Mouse (Mus musculus) heart, adult 8-10 months (tissue): ENCODE data around the gene Rasal1. TPM values are rescaled to one million over a fixed set of nuclear protein-coding genes. Genes with fewer than 3 reads are reported as not detected.

Experiments used
- DNase-seq: peaks from one replicate; pipeline ENCODE4 v3.0.0; 2022; ENCODE audit warnings: low spot score
- total RNA-seq, 4 experiments: library from RNA; stranded (reverse); gene quantifications; 2 replicates each; pipeline ENCODE4 v1.2.4; 2022

Gene Rasal1
- total RNA-seq, 4 experiments from 2014 or later, result 0.44 to 0.79 (median 0.46) TPM; not detected in 1

- DNase-seq, result no peak
Observed at GRCm38 (mm10) chr5:120653873-120654272, 5.3 kb downstream of the Rasal1 start.

DNA sequence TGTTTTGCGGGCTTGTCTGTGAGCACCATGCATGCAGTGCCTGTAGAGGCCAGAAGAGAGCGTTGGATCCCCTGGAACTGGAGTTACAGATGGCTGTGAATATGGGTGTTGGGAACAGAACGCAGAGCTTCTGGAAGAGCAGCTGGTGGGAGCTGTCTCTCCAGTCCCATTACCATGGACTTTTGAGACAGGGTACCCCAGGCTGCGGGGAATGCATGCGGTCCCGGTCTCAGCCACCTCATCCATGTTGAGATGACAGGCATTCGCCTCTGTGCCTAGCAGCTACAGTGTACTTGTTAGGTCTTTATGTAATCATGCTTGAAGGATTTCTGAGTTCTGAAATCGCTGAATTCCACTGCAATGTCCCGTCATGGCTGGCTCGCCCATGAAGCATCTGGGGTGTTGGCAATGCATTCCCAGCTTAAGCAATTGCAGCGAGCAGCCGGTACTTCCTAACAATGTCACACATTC is 7.7 kb downstream of the Rasal1 start:
- DNase-seq, result no peak

DNA sequence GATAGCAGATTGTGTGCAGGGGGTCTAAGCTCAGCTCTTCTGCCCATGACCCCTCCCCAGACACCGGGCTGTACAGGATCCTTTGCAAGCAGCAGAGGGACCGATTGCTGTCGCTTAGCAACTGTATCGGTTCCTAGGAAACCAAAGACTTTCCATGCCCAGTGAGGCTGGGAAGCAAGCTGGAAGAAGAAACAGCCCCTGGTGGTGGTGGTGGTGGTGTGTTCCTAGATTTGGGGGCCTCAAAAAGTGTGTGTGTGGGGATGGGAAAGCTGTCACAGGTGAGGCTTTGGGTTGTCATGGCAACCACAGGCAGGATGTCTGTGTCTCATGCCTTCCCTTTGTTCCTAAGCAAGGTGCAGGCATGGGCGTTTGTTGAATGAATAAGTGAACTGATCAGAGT is 12.2 kb downstream of the Rasal1 start:
- DNase-seq, result no peak

DNA sequence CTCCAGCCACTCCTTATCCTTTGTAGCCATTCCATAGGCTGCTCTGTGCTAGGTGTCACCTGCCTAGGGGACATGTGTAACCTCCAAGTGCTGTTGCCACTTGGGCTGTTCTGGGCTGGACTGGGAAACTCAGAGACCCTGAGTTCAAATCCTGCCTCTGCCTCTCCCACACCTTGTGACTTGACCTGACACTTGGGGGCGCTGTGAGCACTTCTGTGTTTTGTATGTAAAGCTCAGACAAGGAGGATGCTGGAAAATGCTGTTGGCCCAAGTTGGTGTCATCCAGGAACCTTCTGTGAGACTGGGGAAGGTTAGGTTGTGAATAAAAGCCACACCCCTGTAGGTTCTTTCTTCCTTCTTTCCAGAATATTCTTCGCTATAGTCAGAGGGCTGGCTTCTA is 16.3 kb downstream of the Rasal1 start:
- DNase-seq, result no peak

- no peak for DNase-seq
Observed at GRCm38 (mm10) chr5:120668761-120669160, 20.1 kb downstream of the Rasal1 start.

DNA sequence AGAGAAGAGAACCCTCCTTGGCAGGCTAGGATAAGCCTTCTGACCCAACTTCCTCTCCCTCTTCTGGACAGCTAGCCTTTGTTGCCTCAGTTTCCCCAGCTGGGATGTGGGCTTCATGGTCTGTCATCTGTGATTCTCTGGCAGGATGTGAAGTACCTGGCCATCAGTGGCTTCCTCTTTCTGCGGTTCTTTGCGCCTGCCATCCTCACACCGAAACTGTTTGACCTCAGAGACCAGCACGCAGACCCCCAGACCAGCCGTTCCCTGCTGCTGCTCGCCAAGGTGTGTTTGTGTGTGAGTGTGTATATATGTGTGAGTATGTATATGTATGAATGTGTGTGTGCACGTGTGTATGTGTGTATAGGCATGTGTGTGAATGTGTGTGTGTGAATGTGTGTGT is 21.5 kb downstream of the Rasal1 start:
- DNase-seq, result no peak

GRCm38 (mm10) chr5:120671865-120672264 is 23.3 kb downstream of the Rasal1 start:
- DNase-seq, result no peak

DNA sequence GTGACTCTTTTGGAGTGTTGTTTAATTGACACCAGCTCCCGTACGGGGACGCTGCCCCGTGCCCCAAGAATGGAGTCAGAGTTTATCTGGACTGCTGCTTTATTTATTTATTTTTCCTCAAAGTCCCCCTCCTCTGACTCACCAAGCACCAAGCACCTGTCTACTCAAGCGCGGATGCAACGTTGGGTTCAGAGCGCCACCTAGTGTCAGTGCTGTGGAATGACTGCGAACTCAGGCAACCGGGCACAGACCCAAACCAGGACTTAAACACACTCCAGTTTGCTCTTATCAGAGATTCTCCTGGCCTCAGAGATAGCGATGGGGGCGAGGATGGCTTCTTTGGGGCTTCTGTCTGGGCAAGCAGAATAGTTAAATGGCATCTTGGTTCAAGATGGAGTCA is 25.0 kb downstream of the Rasal1 start:
- DNase-seq, result peak; percentile 36

- DNase-seq, result no peak
Observed at GRCm38 (mm10) chr5:120674229-120675145, 25.9 kb downstream of the Rasal1 start.

DNA sequence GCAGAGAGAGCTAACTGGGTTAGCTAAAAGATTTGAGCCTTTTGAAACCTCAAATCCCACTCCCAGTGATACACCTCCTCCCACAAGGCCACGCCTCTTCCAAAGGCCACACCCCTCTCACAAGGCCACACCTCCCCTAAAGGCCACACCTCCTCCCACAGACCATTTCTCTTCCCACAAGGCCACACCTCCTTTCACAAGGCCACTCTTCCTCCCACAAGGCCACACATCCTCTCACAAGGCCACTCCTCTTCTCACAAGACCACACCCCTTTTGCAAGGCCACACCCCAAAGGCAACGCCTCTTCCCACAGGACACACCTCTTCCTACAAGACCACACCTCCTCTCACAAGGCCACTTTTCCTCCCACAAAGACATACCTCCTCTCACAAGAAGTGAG is 28.9 kb downstream of the Rasal1 start:
- DNase-seq, result no peak

- no peak for DNase-seq
Observed at GRCm38 (mm10) chr5:120679676-120680555, 31.3 kb downstream of the Rasal1 start.

DNA sequence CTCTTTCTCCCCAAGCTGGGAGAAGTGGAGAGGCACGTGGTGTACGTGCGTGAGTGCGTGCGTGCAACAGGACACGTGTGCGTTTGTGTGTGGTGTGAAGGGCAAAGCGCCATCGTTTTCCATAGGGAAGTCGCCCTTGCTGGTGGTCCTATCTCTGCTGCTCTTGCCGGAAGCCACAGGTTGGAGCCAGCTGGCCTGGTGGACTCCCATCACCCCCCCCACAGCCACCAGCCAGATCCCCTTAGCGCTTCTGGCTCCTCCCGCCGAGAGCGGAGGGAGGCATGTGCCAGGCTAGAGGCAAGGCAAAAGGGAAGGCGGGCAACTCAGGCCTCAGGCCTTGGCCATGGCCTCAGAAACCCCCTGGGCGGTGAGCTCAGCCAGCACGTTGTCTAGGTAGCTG is 32.3 kb downstream of the Rasal1 start:
- DNase-seq, result no peak

- DNase-seq, result no peak
Observed at GRCm38 (mm10) chr5:120682982-120683771, 34.6 kb downstream of the Rasal1 start.

DNA sequence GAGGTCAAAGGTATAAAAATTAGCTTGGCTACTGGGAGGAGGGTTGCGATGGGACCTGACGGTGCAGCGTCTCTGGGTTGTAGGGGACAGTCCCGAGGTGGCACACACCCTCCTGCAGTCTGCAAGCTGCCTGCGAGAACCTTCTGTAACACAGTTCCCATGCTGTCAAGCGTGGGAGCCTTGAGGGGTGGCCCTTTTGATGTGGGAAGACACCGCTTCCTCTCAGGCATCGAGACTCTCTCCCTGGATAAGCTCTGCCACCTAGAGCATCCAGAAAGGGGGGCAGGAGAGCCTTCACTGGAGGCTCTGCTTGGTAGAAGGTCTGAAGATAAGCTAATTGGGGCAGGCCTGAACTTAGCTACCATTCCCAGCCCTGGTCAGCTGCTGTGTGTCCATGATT is 37.1 kb downstream of the Rasal1 start:
- DNase-seq, result no peak

DNA sequence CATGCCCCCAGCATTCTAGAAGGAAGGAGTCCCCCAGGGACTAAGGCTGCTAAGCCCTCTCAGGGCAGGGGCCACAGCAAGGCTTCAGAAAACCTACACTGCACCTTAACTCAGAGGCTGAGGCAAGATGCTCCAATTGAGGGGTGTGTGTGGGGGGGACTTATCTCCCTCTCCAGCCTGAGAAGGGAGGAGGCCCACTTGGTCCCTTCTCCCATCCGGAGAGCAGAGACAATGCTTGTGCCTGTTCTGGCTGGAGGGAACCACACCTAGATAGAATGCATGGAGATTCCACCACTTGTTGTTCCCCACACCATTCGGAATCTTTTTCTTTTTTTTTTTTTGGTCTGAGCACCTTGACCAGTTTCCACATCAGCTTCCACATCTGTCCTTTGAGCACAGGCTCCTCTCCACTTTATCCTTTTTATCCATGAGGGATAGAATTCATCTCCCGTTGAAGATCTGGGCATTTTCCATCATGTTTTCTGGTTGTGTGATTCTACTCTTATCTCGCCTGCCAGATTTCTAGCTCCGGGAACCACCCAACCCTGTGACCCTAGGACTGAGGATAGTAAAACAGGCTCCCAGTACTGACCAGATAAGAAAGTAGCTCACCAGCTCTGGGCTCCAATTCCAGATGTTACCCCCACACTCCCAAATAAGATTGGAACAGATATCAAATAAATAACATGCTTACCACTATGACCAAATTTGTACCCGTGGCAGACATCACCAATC is 38.3 kb downstream of the Rasal1 start:
- DNase-seq, result no peak

GRCm38 (mm10) chr5:120687484-120687851 is 38.9 kb downstream of the Rasal1 start:
- DNase-seq, result no peak

DNA sequence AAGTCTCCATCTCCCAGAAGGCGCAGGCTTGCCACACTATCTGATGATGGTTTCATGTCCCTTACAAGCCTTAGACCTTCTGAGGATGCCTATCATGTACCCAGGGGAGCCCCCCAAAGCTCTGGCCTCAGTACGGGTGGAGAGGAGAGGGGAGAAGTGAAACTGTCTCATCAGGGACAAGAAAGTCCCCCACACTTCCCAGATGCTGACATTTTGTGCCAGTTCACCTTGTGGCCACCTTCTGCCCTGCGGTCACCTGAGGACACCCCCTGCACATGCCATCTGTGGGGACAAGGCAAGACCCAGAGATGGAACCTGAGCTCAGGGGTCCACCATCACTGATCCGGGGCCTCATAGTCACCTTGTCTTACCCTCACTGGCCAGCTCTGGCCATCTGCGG is 39.3 kb downstream of the Rasal1 start:
- DNase-seq, result no peak

DNA sequence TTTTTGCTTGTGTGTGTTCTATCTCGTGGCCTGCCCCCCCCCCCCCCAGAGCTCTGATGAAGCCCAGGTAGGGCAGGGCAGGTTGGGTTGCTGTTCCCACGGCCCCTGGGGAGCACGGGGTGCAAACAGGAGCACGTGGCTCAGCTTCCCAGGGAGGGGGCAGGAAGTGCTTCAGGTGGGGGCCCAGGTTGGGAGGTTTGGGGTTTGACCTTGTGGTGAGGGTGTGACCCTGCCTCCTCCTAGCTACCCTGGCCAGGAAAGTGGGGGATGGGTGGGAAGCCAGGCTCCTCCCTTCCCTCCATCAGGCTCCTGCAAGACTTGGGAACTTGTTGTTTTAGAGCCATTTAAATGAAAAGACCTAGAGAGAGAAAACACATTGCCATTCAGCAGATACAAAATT is 39.8 kb downstream of the Rasal1 start:
- no peak for DNase-seq

- DNase-seq, result no peak
Observed at GRCm38 (mm10) chr5:120690417-120690816, 41.8 kb downstream of the Rasal1 start.

GRCm38 (mm10) chr5:120692034-120692433 is 43.4 kb downstream of the Rasal1 start:
- DNase-seq, result no peak
